Mouse (Mus musculus) adrenal gland, postnatal 10 days (tissue): ENCODE measurements at regions not wholly inside any gene's neighbourhood (a gene's known extent, or its start where the extent isn't known, plus 50 kb on each side); places are given as distances from the start of the nearest gene placed in this dataset.

Experiments used
- DNase-seq: peaks from one replicate; pipeline ENCODE4 v3.0.0; 2021; ENCODE audit warnings: mixed read lengths

DNA sequence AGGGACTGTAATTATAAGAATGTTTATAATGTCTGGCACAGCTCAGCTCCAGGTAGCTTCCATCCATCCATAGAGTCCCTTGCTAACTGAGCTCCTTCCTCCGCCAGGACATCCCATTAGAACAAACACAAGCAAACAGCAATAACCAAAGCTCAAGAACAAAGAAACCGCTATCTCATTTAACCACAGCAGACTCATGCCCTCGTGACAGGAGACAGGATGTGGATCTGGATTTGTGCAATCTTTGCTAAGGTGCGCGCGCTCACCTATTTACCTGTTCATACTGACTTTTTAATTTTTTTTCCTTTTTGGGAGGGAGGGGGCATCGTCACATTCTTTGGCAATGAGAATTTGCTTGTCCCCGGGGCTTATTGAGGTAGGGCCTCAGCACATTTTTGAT is 71.3 kb upstream of the Slc38a2 start:
- no peak for DNase-seq

DNA sequence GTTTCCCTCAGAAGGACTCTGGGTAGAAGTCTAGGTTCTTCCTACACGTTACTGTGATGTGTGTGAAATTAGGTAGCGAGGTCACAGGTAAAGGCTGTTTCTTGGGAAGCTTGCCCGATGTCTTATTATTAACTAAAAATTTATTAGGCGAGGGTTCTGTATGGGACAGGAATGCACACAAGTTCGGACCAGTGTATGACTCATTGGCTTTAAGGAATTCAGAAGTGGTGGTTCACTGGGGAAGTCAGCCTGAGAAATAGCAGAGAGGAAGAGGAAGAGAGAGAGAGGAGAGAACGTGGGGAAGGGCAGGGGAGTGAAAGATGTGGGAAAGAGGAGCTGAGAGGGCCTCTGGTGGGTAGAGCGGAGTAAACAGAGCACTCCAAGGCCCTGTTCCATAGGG is 70.8 kb upstream of the Slc38a2 start:
- no peak for DNase-seq

DNA sequence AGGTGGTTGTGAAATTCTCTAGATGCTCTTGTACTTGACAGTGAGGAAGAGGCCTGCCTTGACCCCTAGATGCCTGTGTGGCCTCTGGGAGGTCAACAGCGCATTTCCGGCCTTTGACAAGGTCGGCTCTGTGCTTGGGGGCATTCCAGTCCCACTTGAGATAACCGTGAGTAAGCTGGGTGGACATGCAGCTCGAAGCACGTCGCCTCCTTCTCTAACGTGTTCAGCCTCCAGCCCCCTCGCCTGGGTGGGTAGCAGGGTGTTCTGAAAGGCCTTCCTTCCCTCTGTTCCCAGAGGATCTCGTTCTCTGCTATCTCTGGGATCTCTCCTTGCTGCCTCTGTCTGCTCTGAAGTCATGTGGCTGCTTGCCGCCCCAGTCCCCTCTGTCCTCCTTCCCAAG is 70.2 kb upstream of the Slc38a2 start:
- peak; percentile 32 for DNase-seq

DNA sequence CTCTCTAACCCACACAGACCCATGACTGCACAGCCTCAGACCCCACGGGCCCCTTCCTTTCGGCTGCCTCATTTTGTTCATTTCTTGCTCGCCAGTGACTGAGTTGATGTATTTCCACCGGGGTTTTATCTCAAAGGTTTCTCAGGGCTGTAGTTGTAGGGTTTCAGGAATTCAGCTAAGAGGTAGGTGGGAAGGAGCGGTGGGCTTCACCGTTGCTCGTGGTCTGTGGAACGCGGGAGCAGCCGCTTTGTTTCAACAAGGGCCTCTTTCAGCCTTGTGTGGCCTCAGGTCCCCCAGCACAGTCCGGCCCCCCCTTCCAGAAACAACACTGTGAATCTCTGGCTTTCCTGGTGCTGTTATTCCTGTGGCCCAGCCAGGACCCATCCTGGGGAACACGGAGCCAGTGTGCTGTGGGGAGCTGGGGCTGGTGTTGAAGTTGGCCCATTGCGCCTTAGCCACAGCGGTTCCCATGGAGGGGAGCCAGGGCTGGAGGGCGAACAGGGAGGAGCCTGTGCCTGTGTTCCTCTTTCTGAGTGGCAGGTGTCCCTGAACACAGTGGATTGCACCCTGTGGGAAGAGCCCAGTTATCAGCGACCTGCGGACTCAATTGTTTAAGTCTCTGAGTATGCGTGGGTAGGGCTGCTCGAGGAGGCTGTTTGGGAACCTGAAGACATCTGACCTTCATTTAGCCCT is 68.9 kb upstream of the Slc38a2 start:
- peak; percentile 32 for DNase-seq

DNA sequence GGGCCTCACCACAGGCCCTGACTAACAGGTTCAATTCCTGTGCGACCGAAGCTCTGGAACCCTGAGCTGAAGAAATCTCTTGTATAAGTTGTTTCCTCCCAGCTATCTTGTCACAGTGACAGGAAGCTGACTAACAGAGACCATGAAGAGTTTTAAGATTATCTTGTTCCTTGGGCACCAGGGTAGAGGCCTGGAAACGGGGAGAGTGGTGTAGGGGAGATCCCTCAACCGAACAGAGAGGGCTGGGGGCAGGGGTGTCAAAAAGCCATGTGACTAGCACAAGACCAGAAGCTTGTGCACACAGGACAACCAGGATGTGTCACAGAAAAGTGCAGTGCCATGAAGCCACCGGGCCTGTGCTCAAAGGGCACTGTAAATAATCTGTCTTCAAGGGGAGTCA is 67.7 kb upstream of the Slc38a2 start:
- DNase-seq: no peak

DNA sequence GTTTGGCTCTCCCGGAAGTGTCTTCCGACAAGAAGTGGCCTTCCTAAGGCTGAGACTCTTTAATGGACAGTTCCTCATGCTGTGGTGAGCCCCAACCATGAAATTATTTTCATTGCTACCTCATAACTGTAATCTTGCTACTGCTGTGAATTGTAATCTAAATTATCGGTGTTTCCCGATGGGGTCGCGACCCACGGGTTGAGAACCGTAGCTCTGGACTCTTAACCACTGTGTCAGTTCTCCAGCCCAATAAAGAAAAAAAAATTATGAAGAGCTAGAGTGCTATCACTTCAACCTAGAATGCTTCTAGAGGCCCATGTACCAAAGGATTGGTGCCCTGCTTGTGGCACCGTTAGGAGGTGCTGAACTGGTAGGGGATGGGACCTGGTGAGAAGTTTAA is 66.7 kb upstream of the Slc38a2 start:
- no peak for DNase-seq

DNA sequence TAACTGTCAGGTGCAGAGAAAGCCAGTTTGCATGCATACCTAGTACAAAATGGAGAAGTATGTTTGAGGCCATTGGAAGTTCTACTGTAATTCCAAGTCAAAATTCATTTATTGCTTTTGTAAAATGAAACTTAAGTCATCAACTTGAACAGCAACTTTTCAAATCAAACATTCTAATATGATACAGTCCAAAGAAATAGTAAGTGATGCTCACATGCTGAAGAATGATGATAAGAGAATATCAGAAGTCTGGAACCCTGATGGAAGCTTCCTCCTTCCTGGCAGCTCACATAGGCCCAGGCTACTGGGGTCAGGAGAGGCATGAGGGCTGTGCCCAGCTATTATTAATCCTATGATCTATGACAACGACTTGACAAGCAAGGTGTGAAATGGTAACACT is 64.1 kb upstream of the Slc38a2 start:
- DNase-seq: no peak

DNA sequence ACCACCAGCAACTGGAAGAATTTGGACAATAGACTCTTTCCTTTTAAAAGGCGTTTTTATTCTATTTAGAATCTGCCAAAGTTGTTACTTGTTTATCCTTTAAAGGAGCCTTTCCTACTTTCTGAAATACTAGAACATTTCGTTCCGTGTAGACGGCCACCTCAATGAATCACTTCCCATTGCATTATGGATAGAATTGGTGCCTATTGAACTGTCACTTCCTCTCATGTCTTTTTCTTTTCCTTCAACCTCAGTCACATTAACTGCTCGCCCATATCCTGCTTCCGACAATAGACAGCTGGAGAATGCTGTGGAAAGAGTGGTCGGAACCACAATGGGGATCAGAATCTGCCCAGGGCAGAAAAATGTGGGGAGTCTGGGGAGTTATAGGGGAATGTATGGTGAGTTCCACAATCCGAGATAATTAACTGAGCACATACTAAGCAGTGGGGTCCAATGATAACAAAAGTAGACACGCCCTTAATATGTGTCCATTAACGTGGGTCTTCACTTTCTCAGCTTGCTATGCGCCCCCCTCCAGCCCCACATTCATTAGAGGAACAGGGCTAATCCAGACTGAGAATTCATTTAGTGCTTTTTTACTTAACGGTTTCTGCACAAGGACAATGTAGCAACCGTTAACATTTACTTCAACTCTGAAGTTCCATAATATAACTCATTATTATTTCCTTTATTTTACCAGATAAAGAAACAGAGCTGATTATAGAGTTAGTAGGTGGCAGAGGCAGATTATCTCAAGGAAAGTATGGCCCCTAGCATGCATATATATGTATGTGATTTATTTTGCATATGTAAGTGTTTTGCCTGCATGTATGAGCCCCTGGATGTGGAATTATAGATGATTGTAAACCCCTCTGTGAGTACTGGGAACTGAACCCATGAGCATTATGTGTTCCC is 59.8 kb upstream of the Slc38a2 start:
- no peak for DNase-seq

DNA sequence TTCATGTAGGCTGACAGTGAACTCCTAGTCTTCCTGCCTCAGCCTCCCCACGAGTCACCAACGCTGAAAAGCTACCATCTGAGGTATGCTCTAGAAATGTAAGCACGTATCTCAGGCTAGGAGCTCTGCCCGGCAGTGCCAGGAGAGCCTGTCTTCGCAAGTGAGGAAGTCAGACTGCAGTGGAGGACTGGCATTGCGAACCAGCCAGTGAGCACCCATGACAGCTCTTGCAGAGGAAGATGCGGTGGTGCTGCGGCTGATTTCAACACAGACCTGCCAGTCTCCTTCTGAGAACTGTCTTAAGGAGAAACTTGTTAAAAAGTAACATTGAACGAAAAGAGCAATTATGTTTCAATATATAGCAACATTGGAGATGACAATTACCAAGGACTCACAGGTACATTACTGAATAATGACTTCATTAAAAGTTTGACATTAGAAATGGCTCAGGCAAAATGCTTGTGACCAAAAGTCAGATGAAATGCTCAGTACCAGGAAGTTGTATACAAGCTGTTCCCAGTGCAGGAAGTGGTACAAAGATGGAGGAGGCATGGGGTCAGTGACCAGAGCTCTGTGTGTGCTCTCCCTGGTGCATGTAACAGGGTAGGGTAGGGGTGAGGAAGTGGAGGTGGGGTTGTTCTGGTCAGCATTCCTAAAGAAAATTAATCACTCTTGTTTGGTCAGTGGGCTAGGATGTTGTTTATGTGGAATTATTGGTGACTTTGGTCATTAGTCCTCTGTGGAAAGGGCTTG is 58.1 kb upstream of the Slc38a2 start:
- DNase-seq: no peak

DNA sequence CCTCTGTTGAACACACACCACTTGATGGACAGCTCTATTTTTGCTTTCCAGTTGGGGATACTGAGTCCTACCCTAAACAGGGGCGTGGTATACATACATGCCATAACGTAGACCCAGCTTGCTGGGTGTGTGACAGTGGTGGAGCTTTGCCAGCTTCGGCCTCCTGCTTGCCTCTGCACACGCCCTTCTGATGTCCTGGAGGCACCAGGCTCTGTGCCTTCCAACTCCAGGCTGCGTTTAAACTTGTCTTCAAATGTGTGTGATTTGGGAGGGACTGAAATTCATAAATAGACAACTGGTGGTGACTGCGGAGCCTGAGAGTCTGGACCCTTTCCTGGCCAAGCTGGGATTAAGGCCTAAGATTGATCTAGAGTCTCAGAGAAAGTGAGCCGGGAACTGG is 56.9 kb upstream of the Slc38a2 start:
- no peak for DNase-seq

DNA sequence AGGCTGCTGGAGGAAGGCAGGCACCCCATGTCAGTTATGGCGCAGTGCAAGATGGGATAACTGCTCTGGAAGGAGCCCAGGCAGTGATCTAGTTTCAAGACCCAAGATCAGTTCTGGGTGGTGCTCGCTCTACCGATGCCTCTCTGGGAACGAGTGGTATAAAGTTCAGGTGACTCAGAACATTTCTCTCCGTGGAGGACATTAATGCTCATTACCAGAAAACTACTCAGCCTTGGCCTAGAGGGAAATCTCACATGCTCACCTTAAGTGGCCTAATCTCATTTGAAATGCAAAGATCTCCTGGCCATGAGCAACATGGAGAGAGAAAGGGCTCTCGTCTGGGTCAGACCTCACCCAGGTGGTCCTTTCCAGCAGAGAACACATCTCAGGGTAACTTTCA is 56.4 kb upstream of the Slc38a2 start:
- no peak for DNase-seq

DNA sequence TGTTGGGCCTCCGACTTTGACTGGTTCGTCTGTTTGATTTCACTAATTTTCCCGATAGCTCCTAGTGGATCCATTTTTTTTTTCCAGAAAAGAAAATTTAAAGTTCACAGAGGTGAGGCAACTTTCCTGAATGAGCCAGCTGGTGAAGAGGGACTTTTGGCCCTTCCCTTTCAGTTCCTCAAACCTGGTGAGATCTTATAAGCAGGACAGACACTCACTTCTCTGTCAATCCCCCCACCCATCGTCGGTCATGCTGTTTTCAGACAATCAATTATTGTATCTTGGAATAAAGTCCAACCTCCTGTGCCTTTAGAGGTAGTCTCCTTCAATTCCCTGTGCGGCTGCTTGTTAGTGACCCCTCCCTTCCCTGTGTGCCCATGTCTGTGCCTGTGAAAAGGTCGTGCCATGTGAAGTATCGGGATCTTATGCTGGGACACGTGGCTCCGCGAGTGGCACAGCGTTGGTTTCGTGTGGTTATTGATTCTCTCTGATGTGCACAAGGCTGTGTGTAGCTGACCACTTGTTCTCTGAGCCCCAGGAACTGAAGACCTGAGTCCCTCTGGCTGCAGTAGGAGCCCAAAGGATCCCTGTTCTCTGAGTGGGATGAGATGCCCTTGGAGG is 55.9 kb upstream of the Slc38a2 start:
- DNase-seq: no peak

DNA sequence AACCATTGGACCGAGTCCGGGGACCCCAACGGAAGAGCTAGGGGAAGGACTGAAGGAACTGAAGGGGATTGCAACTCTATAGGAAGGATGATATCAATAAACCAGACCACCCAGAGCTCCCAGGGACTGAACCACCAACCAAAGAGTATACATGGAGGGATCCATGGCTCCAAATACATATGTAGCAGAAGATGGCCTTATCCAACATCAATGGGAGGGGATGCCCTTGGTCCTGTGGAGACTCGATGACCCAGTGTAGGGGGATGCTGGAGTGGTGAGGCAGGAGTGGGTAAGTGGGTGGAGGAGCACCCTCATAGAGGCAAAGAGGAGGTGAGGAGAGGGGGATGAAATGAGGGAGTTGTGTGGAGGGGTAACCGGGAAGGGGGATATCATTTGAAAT is 54.5 kb upstream of the Slc38a2 start:
- DNase-seq: no peak

DNA sequence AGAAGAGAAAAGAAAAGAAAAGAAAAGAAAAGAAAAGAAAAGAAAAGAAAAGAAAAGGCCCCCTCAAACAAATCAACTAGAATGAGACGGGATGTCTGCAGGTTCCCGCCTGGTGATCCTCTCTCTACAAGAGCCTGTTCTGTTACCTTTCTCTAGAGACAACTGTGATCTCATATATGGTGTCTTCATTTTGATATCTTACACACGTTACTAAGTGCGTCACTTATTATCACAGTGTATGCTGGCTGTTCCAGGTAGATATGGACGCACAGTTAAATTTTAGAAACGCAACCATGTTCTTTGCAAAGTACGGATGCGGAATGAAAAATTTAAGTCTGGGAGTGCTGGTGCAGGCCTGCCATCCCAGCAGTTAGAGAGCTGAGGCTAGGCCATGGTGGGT is 53.2 kb upstream of the Slc38a2 start:
- no peak for DNase-seq

DNA sequence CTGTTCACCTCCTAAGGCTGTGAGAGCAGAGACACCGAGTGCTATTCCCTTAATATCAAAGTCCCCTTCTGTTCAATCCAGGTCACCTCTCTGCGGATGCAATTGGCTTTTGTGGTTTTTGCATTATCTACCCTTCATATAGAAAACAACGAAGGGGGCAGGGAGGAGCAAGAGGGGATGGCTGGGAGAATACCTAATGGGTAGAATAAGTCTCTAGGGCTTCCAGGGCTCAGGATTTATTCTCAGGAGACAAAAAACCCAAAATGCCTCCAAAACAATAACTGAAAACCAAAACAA is 52.5 kb upstream of the Slc38a2 start:
- DNase-seq: no peak

DNA sequence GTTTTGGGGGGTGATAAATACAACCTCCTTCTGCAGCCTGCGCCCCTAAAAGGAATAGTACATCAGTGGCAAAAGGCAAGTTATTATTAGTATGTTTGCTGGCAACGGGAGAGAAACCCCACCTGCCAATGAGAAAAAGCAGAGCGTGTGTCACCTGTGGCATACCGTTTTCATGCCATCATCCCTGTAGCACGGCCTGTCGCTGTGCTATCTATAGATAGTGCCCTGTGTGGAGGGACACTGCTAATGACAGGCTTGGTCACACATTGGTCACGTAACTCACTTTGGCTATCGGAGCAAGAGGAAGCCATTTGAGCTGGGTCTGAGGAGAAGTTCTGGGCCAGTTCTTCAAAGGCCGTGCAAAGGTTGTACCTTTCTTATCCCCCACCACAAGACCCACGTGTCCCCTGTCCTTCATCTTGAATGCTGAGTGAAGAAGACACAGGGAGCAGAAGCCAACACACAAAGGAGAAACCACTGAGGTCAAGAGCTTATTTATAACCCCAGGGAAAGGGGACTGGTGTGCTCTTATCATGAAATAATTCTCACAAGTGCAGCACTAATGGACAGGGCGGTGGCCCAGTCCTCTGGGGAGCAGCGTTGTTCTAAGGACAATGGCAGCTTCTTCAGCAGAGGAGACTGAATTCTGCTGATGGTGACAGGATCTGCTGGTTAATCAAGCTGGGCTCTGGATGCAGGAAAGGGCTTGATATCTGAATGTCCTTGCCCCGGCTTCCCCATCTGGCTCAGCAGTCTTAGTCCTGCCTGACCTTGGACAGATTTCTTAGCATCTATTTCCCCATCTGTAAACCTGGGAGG is 51.9 kb upstream of the Slc38a2 start:
- no peak for DNase-seq

DNA sequence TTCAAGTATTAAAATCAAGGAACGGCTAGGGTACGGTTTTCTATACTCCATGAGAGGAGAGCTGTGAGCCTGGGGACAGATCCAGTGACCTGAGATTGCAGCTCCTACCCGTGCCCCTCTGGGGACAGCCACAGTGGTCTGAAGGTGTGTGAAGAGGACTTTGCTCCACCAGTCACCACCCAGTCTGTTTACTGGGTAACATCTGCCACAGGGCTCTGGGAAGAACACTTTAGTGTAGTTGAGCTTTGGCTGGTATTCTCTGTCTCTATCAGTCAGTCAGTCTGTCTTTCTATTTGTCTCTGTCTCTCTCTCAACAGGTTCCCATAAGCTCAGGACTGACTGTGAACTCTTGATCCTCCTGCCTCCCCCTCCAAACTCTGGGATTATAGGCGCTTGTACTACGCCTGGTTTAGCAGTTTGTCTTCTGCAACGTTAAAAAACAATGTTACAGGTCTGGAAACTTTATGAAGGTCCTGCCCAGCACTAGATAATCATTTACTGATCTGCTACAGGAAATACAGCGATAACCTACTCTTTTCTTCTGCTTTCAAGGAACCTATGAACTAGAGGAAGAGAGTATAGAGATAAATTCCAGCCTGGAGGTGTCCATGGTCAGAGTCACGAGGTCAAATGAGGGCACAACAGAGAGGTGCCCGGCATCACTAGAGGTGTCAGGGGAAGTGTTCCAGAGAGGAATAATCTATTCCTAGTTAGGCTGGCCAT is 50.2 kb upstream of the Slc38a2 start:
- no peak for DNase-seq
